ENCODE assay signal across 8 mouse cellular contexts in the genomic region with DNA sequence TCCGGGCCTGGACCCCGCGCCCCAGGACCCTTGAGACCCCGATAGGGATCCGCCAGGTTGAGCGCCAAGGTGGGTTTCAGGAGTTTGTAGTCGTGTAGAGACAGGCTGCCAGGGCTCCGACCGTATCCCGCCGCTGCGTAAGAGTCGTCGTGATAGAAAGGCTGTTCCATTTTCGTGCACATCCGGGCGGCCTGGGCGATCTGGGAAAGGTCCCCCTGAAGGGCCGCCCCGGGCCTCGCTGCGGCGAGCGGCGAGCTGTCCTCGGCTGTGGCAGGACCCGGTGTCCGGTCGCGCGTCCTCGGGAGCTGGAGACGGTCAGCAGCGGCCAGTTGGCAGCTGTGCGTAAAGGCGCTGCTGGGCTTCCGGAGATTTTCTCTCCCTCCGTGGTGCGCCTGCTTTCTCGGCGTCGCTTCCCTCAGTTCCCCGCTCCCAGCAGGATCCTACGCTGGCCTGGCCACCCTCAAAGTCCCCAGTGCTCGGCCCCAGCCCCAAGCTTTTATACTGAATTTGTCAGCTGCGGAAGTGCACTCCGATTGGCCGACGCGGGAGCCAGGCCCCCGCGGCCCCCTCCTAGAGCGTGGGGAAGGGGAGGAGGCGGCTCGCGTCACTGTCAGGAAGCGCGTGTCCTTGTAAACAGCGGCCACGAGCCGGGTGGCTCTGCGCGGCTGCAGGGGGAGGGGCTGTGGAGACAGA. TPM values are rescaled to one million over a fixed set of nuclear protein-coding genes. Genes with fewer than 3 reads are reported as not detected.
DNase-seq lines count a peak whose midpoint lies in the region; ATAC-seq lines count a peak whose summit lies in the region.

A gene (minus strand): TSS at position 471 of the 693 bp plus-strand sequence.

- peaks cover 13% of the 10 kb centered on the region for H3K36me3 ChIP-seq in hindbrain, embryonic 15.5 days

- H3K27ac ChIP-seq in hindbrain, embryonic 15.5 days (replicated peaks): peak within 1 kb of the TSS; percentile 47

- peaks cover 74% of the 10 kb centered on the region for H3K4me1 ChIP-seq in hindbrain, embryonic 15.5 days (replicated peaks)

- H3K9me3 ChIP-seq in hindbrain, embryonic 15.5 days: no peaks in the 10 kb centered on the region

- peak; percentile 96 for DNase-seq in NIH3T3 (ENCODE audit: low read depth)
- DNase-seq in cerebellum, postnatal 14 days: peak; percentile 83 to 86
- DNase-seq in gastrocnemius, adult 18-20 months (ENCODE audit: low spot score): peak; percentile 96
- DNase-seq in left cerebral cortex, adult 11 months (ENCODE audit: low spot score): peak; percentile 93
- peak; percentile 98 for DNase-seq in lung, postnatal 36 days
- DNase-seq in retina, embryonic 14.5 days (ENCODE audit: low spot score): peak; percentile 91
- DNase-seq in thymus, postnatal 36 days: peak; percentile 92 to 97

- H3K4me3 ChIP-seq in hindbrain, embryonic 15.5 days: peak within 1 kb of the TSS; percentile 44

- H3K27me3 ChIP-seq in hindbrain, embryonic 15.5 days: no peaks in the 10 kb centered on the region

- peak within 1 kb of the TSS; percentile 45 for H3K9ac ChIP-seq in hindbrain, embryonic 15.5 days

- under 1% methylated on average over 63 of the region's 63 CpGs for WGBS in hindbrain, embryonic 15.5 days

- peak within 1 kb of the TSS; percentile 82 for H3K4me2 ChIP-seq in hindbrain, embryonic 15.5 days

- peak; percentile 58 for ATAC-seq in hindbrain, embryonic 15.5 days (ENCODE audit: low FRiP score, low read depth)

RNA-seq across cellular contexts. Expression of the gene that starts here (rescaled TPM):
- total RNA-seq in gastrocnemius, adult 18-20 months (2021): 10 to 100 TPM in 1 of 2 experiments, 1 to 10 TPM in 1; 9.4 to 12.5 TPM
- 6.3 and 6.8 TPM in 2 replicates for polyA plus RNA-seq in hindbrain, embryonic 15.5 days (2015; fragmentation: Nextera tagmentation; extraction: Ambion mirVana)

Comparison
In these comparisons a context has a peak if more than half of its experiments do, and no peak if none do; other contexts are left out.
1. Peak in every context shown above with its lines: DNase-seq, ATAC-seq, H3K4me3 ChIP-seq and H3K27ac ChIP-seq.